Mouse (Mus musculus) E14TG2a.4 (cell line): ENCODE measurements around the gene Zfp526.

Experiments
- H3K27me3 ChIP-seq: 2 replicates; pipeline ENCODE4 v1.6.1; 2014; ENCODE audit warnings: low read length, control low read depth; ENCODE audit not compliant: insufficient read depth
- H3K36me3 ChIP-seq: 2 replicates; pipeline ENCODE4 v1.6.1; 2014; ENCODE audit warnings: low read length, control low read depth; ENCODE audit not compliant: insufficient read depth
- H3K4me1 ChIP-seq: replicated peaks from 2 replicates; pipeline ENCODE4 v1.6.1; 2014; ENCODE audit warnings: low read depth, low read length, control low read depth
- H3K4me3 ChIP-seq: replicated peaks from 2 replicates; pipeline ENCODE4 v1.5.1; 2014; ENCODE audit warnings: mild to moderate bottlenecking, low read length
- H3K9me3 ChIP-seq: 2 replicates; pipeline ENCODE4 v1.6.1; 2014; ENCODE audit warnings: low read length, control low read depth
- CTCF ChIP-seq: conservative IDR thresholded peaks from 2 replicates; pipeline ENCODE4 v1.5.1; 2014; ENCODE audit warnings: low read length
- NANOG ChIP-seq: IDR thresholded peaks from 2 replicates; pipeline ENCODE4 v1.6.1; 2014; ENCODE audit warnings: borderline replicate concordance, low read length, mixed read lengths
- POU5F1 ChIP-seq: IDR thresholded peaks from 2 replicates; pipeline ENCODE4 v1.6.1; 2014; ENCODE audit warnings: low read length, borderline replicate concordance

Gene Zfp526

DNA sequence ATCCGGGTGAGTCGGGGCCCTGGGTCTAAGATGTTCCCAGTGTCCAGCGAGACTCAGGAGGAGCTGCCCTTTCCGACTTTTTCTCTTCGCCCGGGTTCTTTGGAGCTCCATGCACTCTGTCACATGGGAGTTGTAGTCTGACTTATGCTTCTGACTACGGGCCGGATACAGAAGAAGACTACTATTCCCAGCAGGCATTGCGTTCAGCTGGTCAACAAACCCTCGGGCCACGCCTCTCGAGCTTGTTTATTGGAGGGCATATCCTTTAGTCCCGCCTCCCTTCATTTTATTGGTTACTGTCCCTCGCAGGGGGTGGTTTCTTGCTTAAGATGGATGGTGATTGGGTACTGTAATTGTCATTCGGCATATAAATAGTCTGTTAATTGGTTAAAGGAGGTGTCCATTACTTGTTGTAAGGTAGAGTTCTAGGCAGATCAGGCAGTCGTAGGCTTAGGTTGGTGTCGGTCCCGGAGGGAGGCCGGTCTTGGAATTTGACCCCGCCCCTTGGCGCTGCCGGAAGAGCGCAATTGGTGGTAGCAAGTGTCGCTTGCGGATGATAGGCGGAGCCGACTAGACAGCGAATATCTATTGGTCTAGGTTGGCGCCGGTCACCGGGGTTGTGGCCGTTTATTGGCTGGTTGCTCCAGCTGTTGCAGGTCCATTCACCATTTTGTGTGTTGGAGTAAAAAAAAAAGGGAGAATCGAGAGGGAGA lies 46.7 kb downstream of the Zfp526 start:
- peaks cover 8% of the 10 kb centered on the region; the same call in 1 of the 2 replicates for H3K36me3 ChIP-seq
- TF ChIP-seq NANOG: no peak
- TF ChIP-seq POU5F1: no peak
- TF ChIP-seq CTCF: no peak
- peak overlapping the region; percentile 94 for H3K4me3 ChIP-seq
- H3K4me1 ChIP-seq: peaks cover 79% of the 10 kb centered on the region
- peaks cover 11% of the 10 kb centered on the region for H3K27me3 ChIP-seq
- H3K9me3 ChIP-seq: no peaks in the 10 kb centered on the region

DNA sequence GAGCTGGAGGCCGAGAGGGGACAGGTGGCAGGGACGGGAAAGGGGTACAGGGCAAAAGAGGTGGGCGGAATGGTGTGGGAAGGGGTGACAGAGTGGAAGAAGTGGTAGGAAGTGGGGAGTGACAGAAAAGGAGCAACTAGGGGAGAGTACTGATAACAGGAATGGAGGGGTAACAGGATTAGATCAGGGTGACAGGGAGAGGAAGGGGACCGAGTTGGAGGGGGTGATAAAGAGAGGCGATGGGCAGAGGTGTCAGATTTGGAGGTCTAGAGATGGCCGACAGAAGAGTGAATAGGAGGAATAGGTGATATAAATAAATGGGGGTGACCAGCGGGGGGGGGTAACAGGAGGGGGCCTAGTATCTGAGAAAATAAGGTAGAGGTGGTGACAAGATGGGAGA lies 47.4 kb downstream of the Zfp526 start:
- TF ChIP-seq NANOG: no peak
- no peak for TF ChIP-seq POU5F1
- TF ChIP-seq CTCF: no peak
- H3K9me3 ChIP-seq: no peaks in the 10 kb centered on the region
- peak overlapping the region; percentile 94 for H3K4me3 ChIP-seq
- peaks cover 83% of the 10 kb centered on the region for H3K4me1 ChIP-seq
- H3K36me3 ChIP-seq: peaks cover 12% of the 10 kb centered on the region
- peaks cover 18% of the 10 kb centered on the region for H3K27me3 ChIP-seq

DNA sequence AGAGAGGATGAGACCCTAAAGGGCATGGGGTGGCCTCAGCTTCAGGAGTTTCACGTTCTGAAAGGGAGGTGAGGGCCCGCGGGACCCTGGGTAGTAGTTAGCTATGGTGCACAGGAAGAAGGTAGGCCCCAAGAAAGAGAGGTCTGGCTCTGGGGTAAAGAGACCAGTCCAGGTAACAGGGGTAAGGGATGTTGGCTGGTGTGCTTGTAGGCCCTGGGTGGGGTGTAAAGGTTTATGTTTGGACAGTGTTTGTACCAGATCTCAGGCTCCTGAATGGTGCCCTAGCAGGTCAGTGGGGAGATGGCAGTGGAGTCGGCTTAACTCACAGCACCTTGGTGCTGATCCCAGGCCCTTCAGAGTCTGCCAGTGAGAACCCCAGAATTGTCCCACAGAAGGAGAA lies 47.8 kb downstream of the Zfp526 start:
- no peak for TF ChIP-seq NANOG
- no peak for TF ChIP-seq CTCF
- TF ChIP-seq POU5F1: no peak
- H3K27me3 ChIP-seq: peaks cover 21% of the 10 kb centered on the region
- peak overlapping the region; percentile 94 for H3K4me3 ChIP-seq
- H3K4me1 ChIP-seq: peaks cover 85% of the 10 kb centered on the region
- H3K9me3 ChIP-seq: no peaks in the 10 kb centered on the region
- peaks cover 16% of the 10 kb centered on the region for H3K36me3 ChIP-seq

DNA sequence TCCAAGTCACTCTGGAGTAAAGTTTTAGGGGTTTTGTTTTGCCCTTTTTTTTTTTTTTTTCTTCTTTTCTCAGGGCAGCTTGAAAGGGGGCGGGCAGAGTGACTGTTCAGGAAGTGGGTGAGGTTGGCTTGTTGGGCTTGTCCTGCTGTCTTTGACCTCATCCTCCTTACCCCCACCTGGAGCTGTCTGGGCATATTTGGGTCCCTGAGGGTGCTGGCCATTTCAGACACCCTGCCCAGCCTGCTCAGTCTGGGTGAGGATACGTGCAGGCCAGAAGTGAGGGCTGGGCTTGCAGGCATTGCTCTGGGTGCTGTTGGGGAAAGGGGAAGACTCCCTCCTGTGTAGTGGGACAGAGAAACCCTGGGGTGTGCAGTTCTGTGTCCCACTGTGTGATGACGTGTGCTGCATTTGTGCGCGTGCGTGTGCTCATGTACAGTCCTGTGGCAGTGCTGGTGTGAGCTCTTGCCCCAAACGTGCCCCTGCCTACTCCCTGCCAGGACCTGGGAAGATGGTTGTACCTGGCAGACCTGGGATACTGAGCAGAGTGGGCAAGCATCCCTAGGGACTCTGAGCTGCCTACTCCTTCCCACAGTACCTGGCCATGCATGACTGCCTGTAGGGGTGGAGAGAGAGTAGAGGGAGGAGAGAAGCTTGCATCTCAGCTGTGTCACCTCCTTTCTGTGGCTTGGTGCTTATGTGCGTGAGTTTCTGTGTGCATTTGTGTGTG lies 48.5 kb downstream of the Zfp526 start:
- no peak for TF ChIP-seq NANOG

DNA sequence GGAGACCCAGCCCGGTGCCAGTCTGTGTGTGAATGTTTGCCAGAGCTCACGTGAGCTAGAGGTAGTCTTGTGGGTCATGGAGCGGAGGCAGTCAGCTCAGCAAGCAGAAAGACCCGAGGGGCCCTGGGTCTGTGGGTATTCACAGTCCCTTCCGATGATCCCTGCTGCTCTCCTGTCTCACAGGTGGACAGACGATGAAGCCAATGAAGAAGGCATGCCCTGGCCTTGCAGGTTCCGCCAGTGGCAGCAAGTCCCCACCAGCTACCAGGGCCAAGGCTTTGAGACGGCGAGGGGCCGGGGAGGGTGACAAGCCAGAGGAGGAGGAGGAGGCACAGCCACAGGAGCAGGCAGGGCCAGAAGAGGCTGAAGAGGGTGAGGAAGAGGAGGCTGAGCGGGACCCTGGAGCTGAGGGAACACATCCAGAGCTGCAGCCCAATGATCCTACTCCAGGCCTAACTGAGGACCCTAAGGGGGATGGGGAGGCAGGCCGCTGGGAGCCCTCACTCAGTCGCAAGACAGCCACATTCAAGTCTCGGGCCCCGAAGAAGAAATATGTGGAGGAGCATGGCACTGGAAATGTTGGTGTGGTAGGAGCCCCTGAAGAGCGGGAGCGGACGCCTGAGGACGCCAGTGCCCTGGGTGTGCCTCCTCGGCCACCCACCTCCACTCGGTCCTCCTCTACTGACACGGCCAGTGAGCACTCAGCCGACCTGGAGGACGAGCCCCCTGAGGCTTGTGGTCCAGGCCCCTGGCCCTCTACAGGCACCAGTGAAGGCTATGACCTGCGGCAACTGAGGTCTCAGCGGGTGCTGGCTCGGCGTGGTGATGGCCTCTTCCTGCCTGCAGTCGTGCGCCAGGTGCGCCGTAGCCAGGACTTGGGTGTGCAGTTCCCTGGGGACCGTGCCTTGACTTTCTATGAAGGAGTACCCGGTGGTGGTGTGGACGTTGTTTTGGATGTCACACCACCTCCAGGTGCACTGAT lies 49.7 kb downstream of the Zfp526 start:
- no peak for TF ChIP-seq POU5F1
- TF ChIP-seq NANOG: no peak
- no peak for TF ChIP-seq CTCF
- no peaks in the 10 kb centered on the region for H3K9me3 ChIP-seq
- peak overlapping the region; percentile 72 for H3K4me3 ChIP-seq
- H3K27me3 ChIP-seq: peaks cover 21% of the 10 kb centered on the region
- peaks cover 30% of the 10 kb centered on the region for H3K36me3 ChIP-seq
- H3K4me1 ChIP-seq: peaks cover 88% of the 10 kb centered on the region

More for the DNA sequence above, 48.5 kb downstream of the Zfp526 start:
- Histone ChIP-seq H3K36me3 (peaks cover 22% of the 10 kb centered on the region), H3K4me3 (peak overlapping the region; percentile 94), H3K27me3 (peaks cover 21% of the 10 kb centered on the region), H3K9me3 (no peaks in the 10 kb centered on the region), H3K4me1 (peaks cover 86% of the 10 kb centered on the region)

DNA sequence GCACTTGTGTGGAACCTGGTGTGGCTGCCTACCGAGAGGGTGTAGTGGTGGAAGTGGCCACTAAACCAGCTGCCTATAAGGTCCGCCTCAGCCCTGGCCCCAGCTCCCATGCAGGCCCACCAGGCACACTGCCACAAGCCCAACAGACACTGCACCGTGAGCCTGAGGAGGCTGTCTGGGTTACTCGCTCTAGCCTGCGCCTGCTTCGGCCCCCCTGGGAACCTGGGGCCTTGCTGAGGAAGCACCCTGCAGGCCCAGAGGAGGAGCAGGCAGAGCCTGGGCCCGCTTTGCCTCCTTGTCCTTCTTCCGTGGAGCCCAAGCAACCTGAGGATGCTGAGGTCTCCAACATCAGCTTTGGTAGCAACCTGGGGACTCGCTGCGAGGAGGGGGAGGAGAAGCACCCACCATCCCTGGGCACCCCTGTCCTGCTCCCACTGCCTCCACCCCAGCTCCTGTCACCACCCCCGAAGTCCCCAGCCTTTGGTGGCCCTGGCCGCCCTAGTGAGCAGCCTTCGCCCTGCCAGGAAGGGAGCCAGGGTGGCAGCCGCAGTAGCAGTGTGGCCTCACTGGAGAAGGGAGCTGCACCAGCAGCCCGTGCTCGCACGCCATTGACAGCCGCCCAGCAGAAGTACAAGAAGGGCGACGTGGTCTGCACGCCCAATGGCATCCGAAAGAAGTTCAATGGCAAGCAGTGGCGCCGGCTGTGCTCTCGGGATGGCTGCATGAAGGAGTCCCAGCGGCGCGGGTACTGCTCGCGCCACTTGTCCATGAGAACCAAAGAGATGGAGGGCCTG lies 50.6 kb downstream of the Zfp526 start:
- Histone ChIP-seq H3K27me3 (peaks cover 21% of the 10 kb centered on the region), H3K4me3 (peak overlapping the region; percentile 72), H3K36me3 (peaks cover 30% of the 10 kb centered on the region), H3K9me3 (no peaks in the 10 kb centered on the region), H3K4me1 (peaks cover 88% of the 10 kb centered on the region)
- TF ChIP-seq NANOG (no peak), CTCF (no peak), POU5F1 (no peak)

DNA sequence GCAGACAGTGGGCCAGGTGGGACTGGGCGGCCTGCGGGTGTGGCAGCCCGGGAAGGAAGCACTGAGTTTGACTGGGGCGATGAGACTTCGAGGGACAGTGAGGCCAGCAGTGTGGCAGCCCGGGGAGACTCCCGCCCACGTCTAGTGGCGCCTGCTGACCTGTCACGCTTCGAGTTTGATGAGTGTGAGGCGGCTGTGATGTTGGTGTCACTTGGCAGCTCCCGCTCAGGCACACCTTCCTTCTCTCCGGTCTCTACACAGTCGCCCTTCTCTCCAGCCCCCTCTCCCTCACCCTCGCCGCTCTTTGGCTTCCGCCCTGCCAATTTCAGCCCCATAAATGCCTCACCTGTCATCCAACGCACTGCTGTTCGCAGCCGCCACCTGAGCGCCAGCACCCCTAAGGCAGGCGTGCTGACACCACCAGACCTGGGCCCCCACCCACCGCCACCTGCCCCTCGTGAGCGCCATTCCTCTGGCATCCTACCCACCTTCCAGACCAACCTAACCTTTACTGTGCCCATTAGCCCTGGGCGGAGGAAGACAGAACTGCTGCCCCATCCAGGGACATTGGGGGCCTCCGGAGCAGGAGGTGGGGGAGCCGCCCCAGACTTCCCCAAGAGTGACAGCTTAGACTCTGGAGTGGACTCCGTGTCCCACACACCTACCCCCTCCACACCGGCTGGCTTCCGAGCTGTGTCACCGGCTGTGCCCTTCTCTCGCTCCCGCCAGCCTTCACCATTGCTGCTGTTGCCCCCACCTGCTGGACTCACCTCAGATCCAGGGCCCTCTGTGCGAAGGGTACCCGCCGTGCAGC lies 51.4 kb downstream of the Zfp526 start:
- Histone ChIP-seq H3K4me3 (peak overlapping the region; percentile 72), H3K36me3 (peaks cover 30% of the 10 kb centered on the region), H3K27me3 (peaks cover 21% of the 10 kb centered on the region), H3K4me1 (peaks cover 93% of the 10 kb centered on the region), H3K9me3 (no peaks in the 10 kb centered on the region)
- TF ChIP-seq POU5F1 (no peak), CTCF (no peak)
